Mouse (Mus musculus): Measurements from ENCODE around the gene Slc6a9.
A peak's percentile ranks its signal among the peaks of the same experiment; 100 is the strongest.

Slc6a9 gene

GRCm38 (mm10) chr4:117840821-117841220 is 6.5 kb downstream of the Slc6a9 start:
- DNase-seq (ENCODE audit: low read depth), result no peak

- DNase-seq (ENCODE audit: low read depth), result no peak
Observed at GRCm38 (mm10) chr4:117841566-117841965, 7.3 kb downstream of the Slc6a9 start.

- no peak for DNase-seq (ENCODE audit: low read depth)
Observed at GRCm38 (mm10) chr4:117843101-117843500, 8.8 kb downstream of the Slc6a9 start.

GRCm38 (mm10) chr4:117844467-117844866 is 10.2 kb downstream of the Slc6a9 start:
- no peak for DNase-seq (ENCODE audit: low read depth)

- no peak for DNase-seq (ENCODE audit: low read depth)
Observed at GRCm38 (mm10) chr4:117845316-117845715, 11.0 kb downstream of the Slc6a9 start.

GRCm38 (mm10) chr4:117846261-117846660 is 12.0 kb downstream of the Slc6a9 start:
- no peak for DNase-seq (ENCODE audit: low read depth)

- DNase-seq (ENCODE audit: low read depth), result no peak
Observed at GRCm38 (mm10) chr4:117847011-117847410, 12.7 kb downstream of the Slc6a9 start.

- no peak for DNase-seq (ENCODE audit: low read depth)
Observed at GRCm38 (mm10) chr4:117849063-117849462, 14.8 kb downstream of the Slc6a9 start.

GRCm38 (mm10) chr4:117849506-117849905 is 15.2 kb downstream of the Slc6a9 start:
- DNase-seq (ENCODE audit: low read depth), result no peak

GRCm38 (mm10) chr4:117850176-117850575 is 15.9 kb downstream of the Slc6a9 start:
- DNase-seq (ENCODE audit: low read depth), result no peak

- DNase-seq (ENCODE audit: low read depth), result no peak
Observed at GRCm38 (mm10) chr4:117850871-117851270, 16.6 kb downstream of the Slc6a9 start.

- DNase-seq (ENCODE audit: low read depth), result no peak
Observed at GRCm38 (mm10) chr4:117852152-117852868, 18.0 kb downstream of the Slc6a9 start.

GRCm38 (mm10) chr4:117855146-117855545 is 20.8 kb downstream of the Slc6a9 start:
- peak; percentile 26 for DNase-seq (ENCODE audit: low read depth)

- DNase-seq (ENCODE audit: low read depth), result peak; percentile 48
Observed at GRCm38 (mm10) chr4:117858794-117859193, 24.5 kb downstream of the Slc6a9 start.

- no peak for DNase-seq (ENCODE audit: low read depth)
Observed at GRCm38 (mm10) chr4:117860570-117860969, 26.3 kb downstream of the Slc6a9 start.

GRCm38 (mm10) chr4:117862823-117863222 is 28.5 kb downstream of the Slc6a9 start:
- DNase-seq (ENCODE audit: low read depth), result no peak

GRCm38 (mm10) chr4:117866083-117866482 is 31.8 kb downstream of the Slc6a9 start:
- peak; percentile 40 for DNase-seq (ENCODE audit: low read depth)

GRCm38 (mm10) chr4:117867000-117867399 is 32.7 kb downstream of the Slc6a9 start:
- peak; percentile 82 for DNase-seq (ENCODE audit: low read depth)

GRCm38 (mm10) chr4:117867823-117868222 is 33.5 kb downstream of the Slc6a9 start:
- no peak for DNase-seq (ENCODE audit: low read depth)

GRCm38 (mm10) chr4:117869317-117869716 is 35.0 kb downstream of the Slc6a9 start:
- DNase-seq (ENCODE audit: low read depth), result no peak

GRCm38 (mm10) chr4:117870437-117870836 is 36.1 kb downstream of the Slc6a9 start:
- DNase-seq (ENCODE audit: low read depth), result no peak

GRCm38 (mm10) chr4:117871787-117872186 is 37.5 kb downstream of the Slc6a9 start:
- DNase-seq (ENCODE audit: low read depth), result no peak

GRCm38 (mm10) chr4:117872471-117872886 is 38.2 kb downstream of the Slc6a9 start, which contains the start of gene Ccdc24:
Gene Ccdc24, minus strand, starts transcription at chr4:117872557.
- DNase-seq (ENCODE audit: low read depth), result no peak

- DNase-seq (ENCODE audit: low read depth), result no peak
Observed at GRCm38 (mm10) chr4:117873615-117874014, 39.3 kb downstream of the Slc6a9 start.

Measured in 416B (cell line).